ENCODE assay signal across 25 mouse cellular contexts in genomic region chr19:14600841-14601240, GRCm38 (mm10). TPM values are rescaled to one million over a fixed set of nuclear protein-coding genes. Genes with fewer than 3 reads are reported as not detected.
DNase-seq lines count a peak whose midpoint lies in the region; ATAC-seq lines count a peak whose summit lies in the region.
"Had no signal": no experiment of that assay in that cellular context is flagged by ENCODE, and none has a peak within 500 bp of the region (broad histone marks: within the 10 kb centered on the region; RNA-seq: fewer than 3 reads in every experiment).

No protein-coding gene starts in this region.

- H3K9me3 ChIP-seq in kidney, embryonic 16.5 days (ENCODE audit: low read length): no peaks in the 10 kb centered on the region
- H3K9me3 ChIP-seq in kidney, embryonic 14.5 days (ENCODE audit: control insufficient read depth, low read length): no peaks in the 10 kb centered on the region
- H3K9me3 ChIP-seq: embryonic facial prominence, embryonic 12.5 days; embryonic facial prominence, embryonic 15.5 days; heart, embryonic 12.5 days; heart, embryonic 15.5 days had no signal

- WGBS in kidney, embryonic 16.5 days: 86% methylated on average over 1 of the region's 1 CpGs
- 75% methylated on average over 1 of the region's 1 CpGs for WGBS in kidney, embryonic 14.5 days

- no peak overlapping the region for H3K27ac ChIP-seq in kidney, embryonic 16.5 days (ENCODE audit: low read length)
- H3K27ac ChIP-seq in kidney, embryonic 14.5 days (ENCODE audit: low read depth, low read length): no peak overlapping the region
- H3K27ac ChIP-seq: embryonic facial prominence, embryonic 12.5 days; embryonic facial prominence, embryonic 15.5 days; heart, embryonic 15.5 days; hindbrain, embryonic 14.5 days; hindbrain, postnatal 0 days had no signal

- no peak overlapping the region for H3K9ac ChIP-seq in kidney, embryonic 16.5 days (replicated peaks; ENCODE audit: low read length)
- no peak overlapping the region for H3K9ac ChIP-seq in kidney, embryonic 14.5 days (ENCODE audit: low read depth, low read length)
- H3K9ac ChIP-seq: embryonic facial prominence, embryonic 12.5 days; embryonic facial prominence, embryonic 15.5 days; forebrain, postnatal 0 days; heart, embryonic 12.5 days; heart, embryonic 15.5 days; hindbrain, embryonic 14.5 days had no signal

- DNase-seq in cerebellum, adult 11-12 months: peak; percentile 31
- DNase-seq in cerebellum, postnatal 25 days: no peak
- DNase-seq in kidney, adult 18-20 months: peak; percentile 40
- DNase-seq in kidney, adult 9 months: peak; percentile 87
- DNase-seq in kidney, postnatal 36 days: peak; percentile 56 to 85
- no peak for DNase-seq in left cerebral cortex, postnatal 36 days (ENCODE audit: low spot score in 2 of 2)
- DNase-seq: adrenal gland, adult 8-10 months; adrenal gland, postnatal 25 days; cerebellum, adult 18-20 months; cerebellum, postnatal 36 days; forebrain, postnatal 0 days; gastrocnemius, postnatal 25 days; heart, adult 18-20 months; heart, postnatal 10 days; heart, postnatal 36 days had no signal

- H3K27me3 ChIP-seq in kidney, embryonic 16.5 days (ENCODE audit: insufficient read depth, low read length): no peaks in the 10 kb centered on the region
- peaks cover 5% of the 10 kb centered on the region; the same call in 1 of the 2 replicates for H3K27me3 ChIP-seq in kidney, embryonic 14.5 days (ENCODE audit: control insufficient read depth, insufficient read depth, low read length)
- H3K27me3 ChIP-seq: heart, embryonic 12.5 days had no signal

- no peak for ATAC-seq in kidney, embryonic 16.5 days (ENCODE audit: low FRiP score, low TSS enrichment)
- no peak for ATAC-seq in kidney, embryonic 14.5 days (ENCODE audit: low FRiP score, low TSS enrichment)
- ATAC-seq: activated CD4-positive, CD25-positive, alpha-beta regulatory T cell, adult 4 months; forebrain, embryonic 14.5 days; forebrain, postnatal 0 days; hindbrain, postnatal 0 days had no signal

- peaks cover 19% of the 10 kb centered on the region for H3K4me1 ChIP-seq in kidney, embryonic 16.5 days (ENCODE audit: insufficient read depth, low read length)
- H3K4me1 ChIP-seq in kidney, embryonic 14.5 days (ENCODE audit: control insufficient read depth, insufficient read depth, low read length): peaks cover 5% of the 10 kb centered on the region; the same call in 1 of the 2 replicates

- no peaks in the 10 kb centered on the region for H3K36me3 ChIP-seq in kidney, embryonic 16.5 days (ENCODE audit: insufficient read depth, low read length)
- H3K36me3 ChIP-seq in kidney, embryonic 14.5 days (ENCODE audit: control insufficient read depth, insufficient read depth, low read length): no peaks in the 10 kb centered on the region
- H3K36me3 ChIP-seq: embryonic facial prominence, embryonic 12.5 days; embryonic facial prominence, embryonic 15.5 days; heart, embryonic 12.5 days; heart, embryonic 15.5 days had no signal

- H3K4me3 ChIP-seq in kidney, embryonic 16.5 days (ENCODE audit: low read length): no peak overlapping the region
- H3K4me3 ChIP-seq in kidney, embryonic 14.5 days (ENCODE audit: low read length): no peak overlapping the region
- H3K4me3 ChIP-seq: embryonic facial prominence, embryonic 12.5 days; embryonic facial prominence, embryonic 15.5 days; heart, embryonic 12.5 days; heart, embryonic 15.5 days had no signal

- intact Hi-C loops in left cerebral cortex, postnatal 36 days (cut with DNase I): no loop called here

- no peak overlapping the region for H3K4me2 ChIP-seq in kidney, embryonic 16.5 days (replicated peaks; ENCODE audit: low read depth, low read length)
- no peak overlapping the region for H3K4me2 ChIP-seq in kidney, embryonic 14.5 days (replicated peaks; ENCODE audit: low read depth, low read length)
- H3K4me2 ChIP-seq: embryonic facial prominence, embryonic 12.5 days; embryonic facial prominence, embryonic 15.5 days; heart, embryonic 12.5 days; hindbrain, embryonic 14.5 days had no signal

RNA-seq across cellular contexts. Expression of gene Tle4, which starts 3.0 kb away (rescaled TPM):
- polyA plus RNA-seq in kidney, embryonic 16.5 days (2015; fragmentation: Nextera tagmentation; extraction: Ambion mirVana): 13.4 and 14.6 TPM in 2 replicates
- 16.5 and 20.7 TPM in 2 replicates for polyA plus RNA-seq in kidney, embryonic 14.5 days (2014; fragmentation: Nextera tagmentation; extraction: Ambion mirVana)
- total RNA-seq in left cerebral cortex, postnatal 36 days (2021): 10 to 100 TPM; 39.0 to 46.1 TPM

Comparison
In these comparisons a context has a peak if more than half of its experiments do, and no peak if none do; other contexts are left out.
1. DNase-seq: peak in cerebellum, adult 11-12 months (single experiment), kidney, adult 18-20 months (single experiment), kidney, adult 9 months (single experiment) and kidney, postnatal 36 days (2 of 2); none in cerebellum, postnatal 25 days (0 of 2) and left cerebral cortex, postnatal 36 days (0 of 2).